8 mouse cellular contexts compared by ENCODE assay signal in genomic region chr3:36689392-36690291, GRCm38 (mm10). TPM values are rescaled to one million over a fixed set of nuclear protein-coding genes. Genes with fewer than 3 reads are reported as not detected.
DNase-seq lines count a peak whose midpoint lies in the region; ATAC-seq and TF ChIP-seq lines count a peak whose summit lies in the region.

Gene Trpc3, minus strand, starts transcription at chr3:36690167.

- TF ChIP-seq CTCF in hindbrain, postnatal 0 days (IDR thresholded peaks at IDR 0.05; ENCODE audit: low read depth): peak; percentile 59
- peak; percentile 49; the same call in 1 of the 2 replicates for TF ChIP-seq CTCF in stomach, postnatal 0 days (IDR thresholded peaks at IDR 0.05; ENCODE audit: low read depth)

- H3K27ac ChIP-seq in hindbrain, postnatal 0 days: peak within 1 kb of the TSS; percentile 74
- peak within 1 kb of the TSS; percentile 56 for H3K27ac ChIP-seq in midbrain, embryonic 13.5 days
- peak within 1 kb of the TSS; percentile 53; the same call in 1 of the 2 replicates for H3K27ac ChIP-seq in stomach, postnatal 0 days (replicated peaks)

- TF ChIP-seq EP300 in stomach, postnatal 0 days (optimal IDR thresholded peaks at IDR 0.05): no peak

- no peaks in the 10 kb centered on the region for H3K27me3 ChIP-seq in hindbrain, postnatal 0 days (ENCODE audit: insufficient read depth, low read length)
- H3K27me3 ChIP-seq in midbrain, embryonic 13.5 days: no peaks in the 10 kb centered on the region
- H3K27me3 ChIP-seq in stomach, postnatal 0 days (ENCODE audit: control insufficient read depth, insufficient read depth, low read length): no peaks in the 10 kb centered on the region

- no peaks in the 10 kb centered on the region for H3K36me3 ChIP-seq in hindbrain, postnatal 0 days (ENCODE audit: insufficient read depth, low read length)
- H3K36me3 ChIP-seq in midbrain, embryonic 13.5 days: no peaks in the 10 kb centered on the region
- H3K36me3 ChIP-seq in stomach, postnatal 0 days (ENCODE audit: control insufficient read depth, insufficient read depth, low read length): no peaks in the 10 kb centered on the region

- H3K4me2 ChIP-seq in hindbrain, postnatal 0 days (ENCODE audit: low read depth, low read length): peak within 1 kb of the TSS; percentile 65
- peak within 1 kb of the TSS; percentile 68 for H3K4me2 ChIP-seq in midbrain, embryonic 13.5 days (replicated peaks)
- H3K4me2 ChIP-seq in stomach, postnatal 0 days (replicated peaks; ENCODE audit: low read depth): peak within 1 kb of the TSS; percentile 86

- intact Hi-C loops in left cerebral cortex, postnatal 36 days (cut with DNase I): no loop called here

- H3K4me3 ChIP-seq in hindbrain, postnatal 0 days (ENCODE audit: low read length): peak within 1 kb of the TSS; percentile 69
- H3K4me3 ChIP-seq in midbrain, embryonic 13.5 days (replicated peaks): peak within 1 kb of the TSS; percentile 80
- H3K4me3 ChIP-seq in stomach, postnatal 0 days (ENCODE audit: low read depth, low read length): peak within 1 kb of the TSS; percentile 58

- peak within 1 kb of the TSS; percentile 70 for H3K9ac ChIP-seq in hindbrain, postnatal 0 days (replicated peaks; ENCODE audit: low read length)
- H3K9ac ChIP-seq in midbrain, embryonic 13.5 days (replicated peaks): peak within 1 kb of the TSS; percentile 85
- peak within 1 kb of the TSS; percentile 63 for H3K9ac ChIP-seq in stomach, postnatal 0 days (ENCODE audit: low read length)

- no peak for DNase-seq in cerebellum, adult 9-10 months
- peak; percentile 54 to 56 for DNase-seq in cerebellum, postnatal 14 days
- DNase-seq in frontal cortex, postnatal 25 days (ENCODE audit: low spot score in 2 of 2): peak; percentile 9 to 13
- DNase-seq in hindbrain, postnatal 0 days (ENCODE audit: low spot score): peak; percentile 84
- DNase-seq in left cerebral cortex, postnatal 36 days (ENCODE audit: low spot score in 2 of 2): peak; percentile 18 to 47
- DNase-seq in stomach, postnatal 0 days (ENCODE audit: low spot score): peak; percentile 42

- 0 out of 2 replicates have a peak, but pooled peaks cover 5% of the 10 kb centered on the region for H3K4me1 ChIP-seq in hindbrain, postnatal 0 days (ENCODE audit: insufficient read depth, low read length)
- H3K4me1 ChIP-seq in midbrain, embryonic 13.5 days (replicated peaks): peaks cover 13% of the 10 kb centered on the region
- H3K4me1 ChIP-seq in stomach, postnatal 0 days (replicated peaks; ENCODE audit: control insufficient read depth, insufficient read depth): no peaks in the 10 kb centered on the region

- WGBS in hindbrain, postnatal 0 days: under 1% methylated on average over 77 of the region's 91 CpGs
- 1% methylated on average over 70 of the region's 91 CpGs for WGBS in midbrain, embryonic 13.5 days
- under 1% methylated on average over 77 of the region's 91 CpGs for WGBS in stomach, postnatal 0 days

- no peaks in the 10 kb centered on the region for H3K9me3 ChIP-seq in hindbrain, postnatal 0 days (ENCODE audit: low read length)
- no peaks in the 10 kb centered on the region for H3K9me3 ChIP-seq in midbrain, embryonic 13.5 days
- no peaks in the 10 kb centered on the region for H3K9me3 ChIP-seq in stomach, postnatal 0 days (ENCODE audit: control insufficient read depth, low read length)

- peak; percentile 38; the same call in 1 of the 2 replicates for ATAC-seq in cerebellum, adult (ENCODE audit: insufficient number of reproducible peaks, low FRiP score, low TSS enrichment)
- ATAC-seq in hindbrain, postnatal 0 days: peak; percentile 92
- ATAC-seq in midbrain, embryonic 13.5 days: peak; percentile 94
- peak; percentile 76 for ATAC-seq in stomach, postnatal 0 days (ENCODE audit: low FRiP score, low TSS enrichment)

RNA-seq across cellular contexts. Expression of gene Trpc3, which starts in this region (rescaled TPM):
- 24.3 and 36.5 TPM in 2 replicates for total RNA-seq in hindbrain, postnatal 0 days (2014; rRNA removed)
- polyA plus RNA-seq in hindbrain, postnatal 0 days (2015; fragmentation: Nextera tagmentation; extraction: Ambion mirVana): 13.1 and 16.6 TPM in 2 replicates
- 10 to 100 TPM; 17.8 to 19.9 TPM for total RNA-seq in left cerebral cortex, postnatal 36 days (2021)
- 4.4 and 5.4 TPM in 2 replicates for polyA plus RNA-seq in midbrain, embryonic 13.5 days (2015; fragmentation: Nextera tagmentation; extraction: Ambion mirVana)
- polyA plus RNA-seq in stomach, postnatal 0 days (2015; fragmentation: Nextera tagmentation; extraction: Ambion mirVana): 2.0 and 2.1 TPM in 2 replicates

Comparison
In these comparisons a context has a peak if more than half of its experiments do, and no peak if none do; other contexts are left out.
1. ATAC-seq: peak in every context shown above with its lines; median percentile 94 in midbrain, embryonic 13.5 days; 92 in hindbrain, postnatal 0 days; 76 in stomach, postnatal 0 days; 38 in cerebellum, adult.